In the genomic region with DNA sequence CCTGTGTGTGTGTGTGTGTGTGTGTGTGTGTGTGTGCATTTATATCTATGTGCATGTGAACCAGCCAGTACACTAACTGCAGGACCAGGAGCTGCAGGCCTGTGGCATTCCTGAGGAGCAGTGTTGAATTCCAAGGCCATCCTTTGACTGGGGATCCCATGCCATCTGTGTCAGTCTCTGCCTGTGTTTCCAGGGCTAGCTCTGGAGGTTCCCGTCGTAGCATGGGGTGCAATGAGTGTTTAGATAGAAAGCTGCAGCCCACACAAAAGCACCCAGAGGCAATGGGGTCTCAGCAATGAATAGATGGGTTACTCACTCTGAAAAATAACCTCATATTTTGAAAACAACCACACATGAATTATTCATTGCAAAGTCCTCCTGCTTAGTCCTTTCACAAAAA, we compare ENCODE assay signal across 24 mouse cellular contexts.
DNase-seq lines count a peak whose midpoint lies in the region; ATAC-seq lines count a peak whose summit lies in the region.
"Had no signal": no experiment of that assay in that cellular context is flagged by ENCODE, and none has a peak within 500 bp of the region (broad histone marks: within the 10 kb centered on the region; RNA-seq: fewer than 3 reads in every experiment).

No protein-coding gene starts in this region.

- H3K27ac ChIP-seq in forebrain, embryonic 15.5 days (replicated peaks) = peak overlapping the region; percentile 40; the same call in 1 of the 2 replicates
- H3K27ac ChIP-seq in forebrain, embryonic 14.5 days (ENCODE audit: low read depth, low read length) = no peak overlapping the region
- no peak overlapping the region for H3K27ac ChIP-seq in heart, embryonic 12.5 days (ENCODE audit: poor library complexity, severe bottlenecking)
- H3K27ac ChIP-seq in midbrain, embryonic 11.5 days (ENCODE audit: low read depth, low read length) = no peak overlapping the region
- H3K27ac ChIP-seq in midbrain, embryonic 10.5 days (replicated peaks) = no peak overlapping the region
- 0 out of 2 replicates have a peak overlapping the region, but pooled peaks have one; percentile 5 for H3K27ac ChIP-seq in midbrain, embryonic 14.5 days (replicated peaks; ENCODE audit: low read depth, low read length)
- H3K27ac ChIP-seq in midbrain, embryonic 16.5 days (ENCODE audit: low read length) = no peak overlapping the region
- H3K27ac ChIP-seq: embryonic facial prominence, embryonic 10.5 days; embryonic facial prominence, embryonic 12.5 days had no signal

- WGBS in forebrain, embryonic 15.5 days = 42% methylated on average over 2 of the region's 2 CpGs
- WGBS in forebrain, embryonic 14.5 days = 50% methylated on average over 2 of the region's 2 CpGs
- WGBS in heart, embryonic 12.5 days = 70% methylated on average over 2 of the region's 2 CpGs
- WGBS in midbrain, embryonic 11.5 days = 66% methylated on average over 2 of the region's 2 CpGs
- WGBS in midbrain, embryonic 10.5 days = 78% methylated on average over 2 of the region's 2 CpGs
- WGBS in midbrain, embryonic 14.5 days = 63% methylated on average over 2 of the region's 2 CpGs
- 71% methylated on average over 2 of the region's 2 CpGs for WGBS in midbrain, embryonic 16.5 days

- DNase-seq in forebrain, embryonic 14.5 days (ENCODE audit: low spot score) = no peak
- DNase-seq in heart, adult 11 months = peak; percentile 59
- DNase-seq in midbrain, embryonic 11.5 days (ENCODE audit: low spot score, missing footprints) = peak; percentile 59
- DNase-seq in midbrain, embryonic 10.5 days (ENCODE audit: low spot score) = no peak
- DNase-seq in midbrain, embryonic 14.5 days = no peak
- DNase-seq: adrenal gland, adult 8-10 months; adrenal gland, postnatal 14 days; adrenal gland, postnatal 36 days; B cell, adult 2 months; cerebellum, adult 11-12 months; cerebellum, adult 2 months; cerebellum, adult 9-10 months; cerebellum, postnatal 10 days; cerebellum, postnatal 25 days had no signal

- peaks cover 7% of the 10 kb centered on the region; the same call in 1 of the 2 replicates for H3K4me1 ChIP-seq in forebrain, embryonic 15.5 days
- peaks cover 4% of the 10 kb centered on the region; the same call in 1 of the 2 replicates for H3K4me1 ChIP-seq in forebrain, embryonic 14.5 days (ENCODE audit: control insufficient read depth, insufficient read depth, low read length)
- no peaks in the 10 kb centered on the region for H3K4me1 ChIP-seq in heart, embryonic 12.5 days (replicated peaks)
- H3K4me1 ChIP-seq in midbrain, embryonic 11.5 days (ENCODE audit: control insufficient read depth, insufficient read depth, low read length) = no peaks in the 10 kb centered on the region
- 0 out of 2 replicates have a peak, but pooled peaks cover 4% of the 10 kb centered on the region for H3K4me1 ChIP-seq in midbrain, embryonic 10.5 days
- H3K4me1 ChIP-seq in midbrain, embryonic 14.5 days (ENCODE audit: control insufficient read depth, insufficient read depth, low read length) = no peaks in the 10 kb centered on the region
- peaks cover 6% of the 10 kb centered on the region; the same call in 1 of the 2 replicates for H3K4me1 ChIP-seq in midbrain, embryonic 16.5 days (ENCODE audit: control insufficient read depth, insufficient read depth, low read length)
- H3K4me1 ChIP-seq: embryonic facial prominence, embryonic 12.5 days had no signal

- no peak overlapping the region for H3K4me3 ChIP-seq in forebrain, embryonic 15.5 days
- H3K4me3 ChIP-seq in forebrain, embryonic 14.5 days (ENCODE audit: low read depth, low read length) = no peak overlapping the region
- no peak overlapping the region for H3K4me3 ChIP-seq in heart, embryonic 12.5 days
- H3K4me3 ChIP-seq in midbrain, embryonic 11.5 days (ENCODE audit: low read depth, low read length) = no peak overlapping the region
- no peak overlapping the region for H3K4me3 ChIP-seq in midbrain, embryonic 10.5 days
- H3K4me3 ChIP-seq in midbrain, embryonic 14.5 days (replicated peaks; ENCODE audit: low read depth, low read length) = no peak overlapping the region
- H3K4me3 ChIP-seq in midbrain, embryonic 16.5 days (ENCODE audit: low read depth, low read length) = no peak overlapping the region
- H3K4me3 ChIP-seq: embryonic facial prominence, embryonic 10.5 days; embryonic facial prominence, embryonic 12.5 days had no signal

- H3K4me2 ChIP-seq in forebrain, embryonic 15.5 days (replicated peaks) = no peak overlapping the region
- no peak overlapping the region for H3K4me2 ChIP-seq in forebrain, embryonic 14.5 days (ENCODE audit: low read length)
- H3K4me2 ChIP-seq in heart, embryonic 12.5 days = no peak overlapping the region
- no peak overlapping the region for H3K4me2 ChIP-seq in midbrain, embryonic 11.5 days
- H3K4me2 ChIP-seq in midbrain, embryonic 14.5 days (ENCODE audit: low read length) = no peak overlapping the region
- no peak overlapping the region for H3K4me2 ChIP-seq in midbrain, embryonic 16.5 days (ENCODE audit: low read length)
- H3K4me2 ChIP-seq: embryonic facial prominence, embryonic 12.5 days had no signal

- no peaks in the 10 kb centered on the region for H3K9me3 ChIP-seq in forebrain, embryonic 15.5 days
- no peaks in the 10 kb centered on the region for H3K9me3 ChIP-seq in forebrain, embryonic 14.5 days (replicated peaks; ENCODE audit: control insufficient read depth, low read length)
- H3K9me3 ChIP-seq in heart, embryonic 12.5 days (replicated peaks) = no peaks in the 10 kb centered on the region
- H3K9me3 ChIP-seq in midbrain, embryonic 11.5 days (ENCODE audit: control insufficient read depth, low read length) = no peaks in the 10 kb centered on the region
- H3K9me3 ChIP-seq in midbrain, embryonic 10.5 days (replicated peaks) = no peaks in the 10 kb centered on the region
- no peaks in the 10 kb centered on the region for H3K9me3 ChIP-seq in midbrain, embryonic 14.5 days (ENCODE audit: control insufficient read depth, low read length)
- no peaks in the 10 kb centered on the region for H3K9me3 ChIP-seq in midbrain, embryonic 16.5 days (replicated peaks; ENCODE audit: control insufficient read depth, low read length, poor library complexity, severe bottlenecking)
- H3K9me3 ChIP-seq: embryonic facial prominence, embryonic 10.5 days; embryonic facial prominence, embryonic 12.5 days had no signal

- H3K36me3 ChIP-seq in forebrain, embryonic 15.5 days = no peaks in the 10 kb centered on the region
- no peaks in the 10 kb centered on the region for H3K36me3 ChIP-seq in forebrain, embryonic 14.5 days (ENCODE audit: control insufficient read depth, insufficient read depth, low read length)
- no peaks in the 10 kb centered on the region for H3K36me3 ChIP-seq in heart, embryonic 12.5 days
- H3K36me3 ChIP-seq in midbrain, embryonic 11.5 days (ENCODE audit: control insufficient read depth, insufficient read depth, low read length) = no peaks in the 10 kb centered on the region
- H3K36me3 ChIP-seq in midbrain, embryonic 10.5 days = no peaks in the 10 kb centered on the region
- H3K36me3 ChIP-seq in midbrain, embryonic 14.5 days (ENCODE audit: control insufficient read depth, insufficient read depth, low read length) = no peaks in the 10 kb centered on the region
- H3K36me3 ChIP-seq in midbrain, embryonic 16.5 days (ENCODE audit: control insufficient read depth, insufficient read depth, low read length) = no peaks in the 10 kb centered on the region
- H3K36me3 ChIP-seq: embryonic facial prominence, embryonic 10.5 days; embryonic facial prominence, embryonic 12.5 days; G1E had no signal

- no peaks in the 10 kb centered on the region for H3K27me3 ChIP-seq in forebrain, embryonic 15.5 days
- no peaks in the 10 kb centered on the region for H3K27me3 ChIP-seq in forebrain, embryonic 14.5 days (replicated peaks; ENCODE audit: control insufficient read depth, insufficient read depth, low read length)
- H3K27me3 ChIP-seq in heart, embryonic 12.5 days (replicated peaks) = 0 out of 2 replicates have a peak, but pooled peaks cover 5% of the 10 kb centered on the region
- no peaks in the 10 kb centered on the region for H3K27me3 ChIP-seq in midbrain, embryonic 11.5 days (ENCODE audit: control insufficient read depth, insufficient read depth, low read length)
- no peaks in the 10 kb centered on the region for H3K27me3 ChIP-seq in midbrain, embryonic 10.5 days (ENCODE audit: low read depth, poor library complexity, severe bottlenecking)
- H3K27me3 ChIP-seq in midbrain, embryonic 14.5 days (ENCODE audit: control insufficient read depth, insufficient read depth, low read length) = no peaks in the 10 kb centered on the region
- H3K27me3 ChIP-seq in midbrain, embryonic 16.5 days (ENCODE audit: control insufficient read depth, insufficient read depth, low read depth, low read length) = no peaks in the 10 kb centered on the region
- H3K27me3 ChIP-seq: embryonic facial prominence, embryonic 12.5 days had no signal

- no peak for ATAC-seq in forebrain, embryonic 15.5 days (replicated peaks)
- ATAC-seq in forebrain, embryonic 14.5 days = no peak
- ATAC-seq in heart, embryonic 12.5 days (ENCODE audit: insufficient number of reproducible peaks, low FRiP score) = no peak
- ATAC-seq in midbrain, embryonic 11.5 days (ENCODE audit: low FRiP score) = no peak
- ATAC-seq in midbrain, embryonic 14.5 days (ENCODE audit: low FRiP score, low TSS enrichment) = no peak
- ATAC-seq in midbrain, embryonic 16.5 days = no peak
- ATAC-seq: activated CD4-positive, CD25-positive, alpha-beta regulatory T cell, adult 4 months; CD4-positive, CD25-positive, alpha-beta regulatory T cell, adult 4 months; forebrain, embryonic 16.5 days; Patski had no signal

- no peak overlapping the region for H3K9ac ChIP-seq in forebrain, embryonic 15.5 days (replicated peaks)
- no peak overlapping the region for H3K9ac ChIP-seq in forebrain, embryonic 14.5 days (ENCODE audit: low read length)
- H3K9ac ChIP-seq in heart, embryonic 12.5 days = no peak overlapping the region
- no peak overlapping the region for H3K9ac ChIP-seq in midbrain, embryonic 11.5 days (ENCODE audit: low read length)
- H3K9ac ChIP-seq in midbrain, embryonic 14.5 days (replicated peaks; ENCODE audit: low read length) = no peak overlapping the region
- H3K9ac ChIP-seq in midbrain, embryonic 16.5 days (ENCODE audit: low read depth, low read length) = no peak overlapping the region
- H3K9ac ChIP-seq: embryonic facial prominence, embryonic 12.5 days had no signal

Comparison
In these comparisons a context has a peak if more than half of its experiments do, and no peak if none do; other contexts are left out.
1. H3K27ac ChIP-seq: peak in forebrain, embryonic 15.5 days (single experiment) and midbrain, embryonic 14.5 days (single experiment); none in forebrain, embryonic 14.5 days (single experiment), heart, embryonic 12.5 days (single experiment), midbrain, embryonic 11.5 days (single experiment), midbrain, embryonic 10.5 days (single experiment) and midbrain, embryonic 16.5 days (single experiment).
2. DNase-seq: peak in heart, adult 11 months (single experiment) and midbrain, embryonic 11.5 days (single experiment); none in forebrain, embryonic 14.5 days (single experiment), midbrain, embryonic 10.5 days (single experiment) and midbrain, embryonic 14.5 days (single experiment).